Mouse (Mus musculus): ENCODE data around the gene Vmn1r235.
"Not testable (repeated sequence)": the region's sequence is repeated elsewhere in the genome, so short reads cannot be mapped to it uniquely, and the experiment has no call there.

Vmn1r235 gene

GRCm38 (mm10) chr17:21256111-21256510 lies at the start of gene Vmn1r235:
Gene Vmn1r235, plus strand, starts transcription at chr17:21256411.
- DNase-seq = no peak

DNA sequence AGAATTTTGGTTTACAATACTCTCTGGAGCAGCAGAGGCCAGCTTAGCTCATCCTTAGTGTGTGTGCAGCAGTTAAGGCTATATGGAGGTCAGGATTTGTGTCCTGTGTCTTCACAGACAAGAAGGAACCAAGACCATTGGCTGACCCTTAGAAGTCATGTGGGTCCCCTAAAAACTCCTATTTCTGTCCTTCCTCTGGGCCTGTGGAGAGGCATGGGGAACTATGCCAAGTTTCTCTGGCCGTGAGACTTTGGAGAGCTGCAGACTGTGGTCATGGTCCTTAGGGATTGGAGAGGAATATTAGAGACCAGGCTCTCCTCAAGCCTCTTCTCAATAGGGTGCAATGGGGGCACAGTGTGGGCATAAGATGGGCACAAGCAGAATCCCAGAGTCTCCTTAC lies 45.1 kb upstream of the Vmn1r235 start:
- DNase-seq = not testable (repeated sequence)

- DNase-seq = no peak
These were observed 30.4 kb upstream of the Vmn1r235 start, which contains the start of gene Vmn1r234 for GRCm38 (mm10) chr17:21225787-21226186. Gene Vmn1r234, plus strand, starts transcription at chr17:21226087.

DNA sequence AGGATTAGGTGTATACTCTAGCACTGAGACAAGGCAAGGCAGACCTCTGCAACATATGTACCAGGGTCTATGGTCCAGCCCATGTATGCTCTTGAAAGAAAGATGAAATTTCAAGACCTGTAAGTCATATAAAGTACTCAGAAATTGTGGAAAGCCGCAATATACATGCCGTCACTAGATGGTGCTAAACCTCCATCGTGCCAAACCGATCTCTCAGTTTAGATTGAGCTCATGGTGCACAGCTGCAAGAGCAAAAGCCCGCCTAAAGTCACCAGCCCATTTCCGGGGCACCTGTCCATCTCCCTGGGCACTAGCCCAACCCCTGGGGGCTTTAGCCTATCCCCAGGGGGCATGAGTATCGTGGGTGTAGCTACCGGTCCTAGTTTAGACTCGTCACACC lies 24.6 kb upstream of the Vmn1r235 start:
- DNase-seq = peak; percentile 50

DNA sequence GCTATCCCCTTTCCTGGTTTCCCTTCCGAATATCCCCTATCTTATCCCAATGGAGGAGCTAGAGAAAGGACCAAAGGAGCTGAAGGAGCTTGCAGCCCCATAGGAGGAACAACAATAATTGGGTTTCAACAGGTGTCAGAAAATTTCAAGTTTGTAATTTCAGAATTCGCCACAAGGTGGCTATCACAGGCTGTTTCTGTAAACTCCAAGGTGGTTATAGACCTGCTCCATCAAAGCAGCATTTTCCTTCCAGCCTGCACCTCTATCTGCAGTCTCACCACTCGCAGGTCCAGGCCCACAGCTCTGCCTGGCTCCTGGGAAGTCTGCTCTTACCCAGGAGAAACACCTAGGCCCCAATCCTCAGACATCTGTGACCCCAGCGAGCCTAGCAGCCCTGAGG lies 15.9 kb downstream of the Vmn1r235 start:
- peak; percentile 81 for DNase-seq

DNA sequence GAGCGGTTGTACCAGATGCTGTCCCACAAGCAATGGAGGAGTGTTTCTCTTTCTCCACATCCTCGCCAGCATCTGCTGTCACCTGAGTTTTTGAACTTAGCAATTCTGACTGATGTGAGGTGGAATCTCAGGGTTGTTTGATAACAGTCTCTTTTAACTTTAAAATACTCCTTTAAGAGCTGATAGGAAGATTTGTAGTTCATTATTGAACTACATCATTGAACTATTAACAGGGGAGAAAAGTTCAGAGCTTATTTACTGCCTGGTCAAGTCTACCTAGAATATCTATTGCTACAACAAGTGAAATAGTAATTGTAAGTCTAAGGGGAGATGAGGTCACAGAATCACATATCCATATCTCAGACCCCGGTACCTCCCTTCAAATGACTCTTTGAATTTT lies 26.4 kb downstream of the Vmn1r235 start, which contains the start of gene Vmn1r236:
Gene Vmn1r236, plus strand, starts transcription at position 301 of the 400 bp plus-strand sequence.
- DNase-seq = no peak

- no peak for DNase-seq
These were observed 28.2 kb downstream of the Vmn1r235 start for GRCm38 (mm10) chr17:21284395-21284794.

GRCm38 (mm10) chr17:21289695-21290094 lies 33.5 kb downstream of the Vmn1r235 start:
- DNase-seq = no peak

DNA sequence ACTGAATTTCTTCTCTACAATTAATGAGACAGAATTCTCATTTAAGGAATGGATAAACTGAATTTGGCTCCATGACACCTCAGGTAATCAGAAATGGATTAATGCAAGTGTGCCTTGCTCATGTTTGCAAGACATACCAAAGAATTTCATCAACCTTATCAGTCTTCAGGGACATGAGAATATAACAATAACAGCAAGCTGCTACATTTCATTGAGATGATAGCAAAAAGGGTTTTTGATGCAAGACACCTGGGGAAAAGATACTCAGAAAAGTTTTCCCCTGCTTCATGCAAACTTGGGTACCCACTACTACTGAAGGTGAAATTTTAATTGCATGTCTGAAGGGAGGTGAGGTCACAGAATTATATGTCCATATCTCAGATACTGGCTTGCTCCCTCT lies 55.4 kb downstream of the Vmn1r235 start, which contains the start of gene Vmn1r237:
Gene Vmn1r237, plus strand, starts transcription at position 301 of the 400 bp plus-strand sequence.
- DNase-seq = no peak

All from lung, postnatal 36 days (tissue).